Mouse (Mus musculus): ENCODE results near the gene Pate1. TPM values are rescaled to one million over a fixed set of nuclear protein-coding genes. Genes with fewer than 3 reads are reported as not detected.

The Pate1 gene
- not detected in 2 replicates for polyA plus RNA-seq (2011; ENCODE audit: insufficient read length, low read depth, missing spikeins)

DNA sequence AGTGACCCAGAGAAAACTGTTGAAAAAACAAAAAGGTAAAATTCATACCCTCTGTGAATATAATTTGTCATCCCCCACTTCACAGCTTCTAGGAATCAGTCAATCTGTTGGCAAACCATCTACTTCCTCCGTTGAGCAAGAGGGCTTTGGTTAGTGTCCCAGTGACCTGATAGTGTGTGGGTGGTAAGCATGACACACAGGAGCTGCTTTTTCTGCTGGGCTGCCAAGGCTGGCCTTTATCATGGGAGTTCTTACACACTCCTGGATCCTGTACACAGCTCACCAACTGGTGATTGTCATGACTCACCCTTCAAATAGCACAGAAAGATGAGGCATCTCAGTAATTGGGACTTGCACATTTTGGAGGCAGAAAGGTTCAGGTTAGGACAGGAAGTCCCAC, at the start of gene Pate1:
Pate1 (minus strand) TSS at position 378 of the 400 bp plus-strand sequence.
- no peak within 1 kb of the TSS for H3K4me3 ChIP-seq (ENCODE audit: insufficient read depth, low read length)
- TF ChIP-seq POLR2A (IDR thresholded peaks at IDR 0.05; ENCODE audit: low read depth, low read length) (no peak), CTCF (IDR thresholded peaks at IDR 0.05; ENCODE audit: borderline replicate concordance, insufficient read depth, low read length) (no peak)
- peaks cover 3% of the 10 kb centered on the region for H3K4me1 ChIP-seq (ENCODE audit: control insufficient read depth, insufficient read depth, low read length)
- no peak within 1 kb of the TSS for H3K27ac ChIP-seq (ENCODE audit: insufficient read depth, low read length)

GRCm38 (mm10) chr9:35707265-35707664, 20.1 kb upstream of the Pate1 start:
- H3K4me1 ChIP-seq (ENCODE audit: control insufficient read depth, insufficient read depth, low read length) = no peaks in the 10 kb centered on the region
- H3K4me3 ChIP-seq (ENCODE audit: insufficient read depth, low read length) = no peak overlapping the region
- TF ChIP-seq POLR2A (IDR thresholded peaks at IDR 0.05; ENCODE audit: low read depth, low read length) = no peak
- TF ChIP-seq CTCF (IDR thresholded peaks at IDR 0.05; ENCODE audit: borderline replicate concordance, insufficient read depth, low read length) = no peak
- no peak overlapping the region for H3K27ac ChIP-seq (ENCODE audit: insufficient read depth, low read length)

- Histone ChIP-seq H3K4me3 (ENCODE audit: insufficient read depth, low read length) (no peak overlapping the region), H3K4me1 (ENCODE audit: control insufficient read depth, insufficient read depth, low read length) (no peaks in the 10 kb centered on the region), H3K27ac (ENCODE audit: insufficient read depth, low read length) (no peak overlapping the region)
- TF ChIP-seq CTCF (IDR thresholded peaks at IDR 0.05; ENCODE audit: borderline replicate concordance, insufficient read depth, low read length) (no peak), POLR2A (IDR thresholded peaks at IDR 0.05; ENCODE audit: low read depth, low read length) (no peak)
Measured at GRCm38 (mm10) chr9:35691924-35692323, 4.7 kb upstream of the Pate1 start.

- no peaks in the 10 kb centered on the region for H3K4me1 ChIP-seq (ENCODE audit: control insufficient read depth, insufficient read depth, low read length)
- no peak overlapping the region for H3K4me3 ChIP-seq (ENCODE audit: insufficient read depth, low read length)
- TF ChIP-seq CTCF (IDR thresholded peaks at IDR 0.05; ENCODE audit: borderline replicate concordance, insufficient read depth, low read length) = no peak
- H3K27ac ChIP-seq (ENCODE audit: insufficient read depth, low read length) = no peak overlapping the region
Measured at GRCm38 (mm10) chr9:35673557-35673956, 13.6 kb downstream of the Pate1 start.

GRCm38 (mm10) chr9:35648102-35648501, 39.1 kb downstream of the Pate1 start, which contains the start of gene Pate3:
TSS of gene Pate3 (minus strand) at chr9:35648202.
- Histone ChIP-seq H3K27ac (ENCODE audit: insufficient read depth, low read length) (no peak within 1 kb of the TSS), H3K4me3 (ENCODE audit: insufficient read depth, low read length) (no peak within 1 kb of the TSS), H3K4me1 (ENCODE audit: control insufficient read depth, insufficient read depth, low read length) (no peaks in the 10 kb centered on the region)
- no peak for TF ChIP-seq CTCF (IDR thresholded peaks at IDR 0.05; ENCODE audit: borderline replicate concordance, insufficient read depth, low read length)
- no peak for TF ChIP-seq POLR2A (IDR thresholded peaks at IDR 0.05; ENCODE audit: low read depth, low read length)

Other genes with a start within 250 kb of the Pate1 start
- not detected in 2 replicates for gene Gm1113, start 169.1 kb downstream of the Pate1 start, polyA plus RNA-seq (2011; ENCODE audit: insufficient read length, low read depth, missing spikeins)
- gene Ddx25, start 128.9 kb downstream of the Pate1 start, polyA plus RNA-seq (2011; ENCODE audit: insufficient read length, low read depth, missing spikeins) = 0.26 and 0.28 TPM in 2 replicates
- gene Pus3, start 128.8 kb downstream of the Pate1 start, polyA plus RNA-seq (2011; ENCODE audit: insufficient read length, low read depth, missing spikeins) = 9.6 and 12.7 TPM in 2 replicates
- 0.23 and 0.53 TPM in 2 replicates for gene Pate2, start 117.1 kb downstream of the Pate1 start, polyA plus RNA-seq (2011; ENCODE audit: insufficient read length, low read depth, missing spikeins)
- gene Hyls1, start 117.0 kb downstream of the Pate1 start, polyA plus RNA-seq (2011; ENCODE audit: insufficient read length, low read depth, missing spikeins) = 11.2 and 12.9 TPM in 2 replicates
- not detected in 2 replicates for gene Pate4, start 75.4 kb downstream of the Pate1 start, polyA plus RNA-seq (2011; ENCODE audit: insufficient read length, low read depth, missing spikeins)
- gene Pate3, start 39.2 kb downstream of the Pate1 start, polyA plus RNA-seq (2011; ENCODE audit: insufficient read length, low read depth, missing spikeins) = not detected in 2 replicates
- not detected in 2 replicates for gene Gm17677, start 53.7 kb upstream of the Pate1 start, polyA plus RNA-seq (2011; ENCODE audit: insufficient read length, low read depth, missing spikeins)
- gene Gm17727, start 90.7 kb upstream of the Pate1 start, polyA plus RNA-seq (2011; ENCODE audit: insufficient read length, low read depth, missing spikeins) = not detected in 2 replicates
- gene Gm27235, start 102.7 kb upstream of the Pate1 start, polyA plus RNA-seq (2011; ENCODE audit: insufficient read length, low read depth, missing spikeins) = not detected in 2 replicates
- not detected in 2 replicates for gene D730048I06Rik, start 102.7 kb upstream of the Pate1 start, polyA plus RNA-seq (2011; ENCODE audit: insufficient read length, low read depth, missing spikeins)
- not detected in 2 replicates for gene 9230110F15Rik, start 156.8 kb upstream of the Pate1 start, polyA plus RNA-seq (2011; ENCODE audit: insufficient read length, low read depth, missing spikeins)
- not detected in 2 replicates for gene 9230113P08Rik, start 221.0 kb upstream of the Pate1 start, polyA plus RNA-seq (2011; ENCODE audit: insufficient read length, low read depth, missing spikeins)